Mouse (Mus musculus) ovary, postnatal 14 days (tissue): ENCODE results near the gene Plekhh1.
"Not testable (repeated sequence)": the region's sequence is repeated elsewhere in the genome, so short reads cannot be mapped to it uniquely, and the experiment has no call there.

Source experiments
- DNase-seq: peaks from one replicate; pipeline ENCODE4 v3.0.0; 2022; ENCODE audit warnings: low spot score

The Plekhh1 gene

DNA sequence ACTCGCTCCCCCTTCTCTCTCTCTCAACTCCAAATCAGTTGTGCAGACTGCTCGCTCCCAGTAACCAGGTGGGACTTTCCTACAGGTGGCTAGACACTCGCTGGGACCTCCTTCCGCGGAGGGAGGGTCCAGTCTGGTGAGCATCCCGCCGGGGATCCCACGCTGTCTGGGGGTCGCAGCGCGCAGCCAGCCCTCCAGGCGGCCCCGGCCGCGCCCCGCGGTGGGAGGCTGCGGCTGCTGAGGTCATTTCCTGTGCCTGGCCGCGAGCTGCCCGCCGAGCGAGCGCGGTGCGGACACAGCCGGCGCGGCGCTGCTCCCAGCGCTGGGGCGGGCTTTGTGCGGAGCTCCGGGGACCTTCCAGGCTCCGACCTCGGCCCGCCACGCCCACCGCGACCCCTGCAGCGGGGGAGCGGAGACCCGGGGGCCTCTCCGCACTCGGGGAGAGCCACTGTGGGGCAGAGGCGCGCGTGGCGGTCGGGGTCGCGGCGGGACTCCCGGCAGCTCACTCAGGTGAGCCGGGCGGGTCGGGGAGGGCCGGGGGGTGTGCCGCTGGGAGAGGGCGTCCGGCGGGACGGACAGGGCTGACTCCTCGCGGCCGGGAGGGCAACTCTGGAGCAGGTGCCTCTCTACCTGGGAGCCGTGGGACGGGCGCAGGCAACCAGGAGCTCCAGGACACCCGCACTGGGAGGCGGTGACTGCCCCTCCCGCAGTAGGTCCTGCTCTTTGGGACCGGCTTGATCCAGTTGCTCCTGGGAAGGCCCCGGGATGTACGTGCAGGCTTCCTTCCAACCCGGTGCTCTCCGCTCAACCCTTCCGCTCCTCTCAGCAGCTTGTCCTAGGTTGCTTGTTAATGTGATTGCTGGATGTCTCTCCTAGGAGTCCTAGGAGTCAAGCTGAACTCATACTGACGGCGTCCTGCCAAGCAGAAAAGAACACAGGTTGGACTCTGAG, at the start of gene Plekhh1:
Gene Plekhh1, plus strand, starts transcription at position 253 of the 951 bp plus-strand sequence.
- peak; percentile 46 for DNase-seq

DNA sequence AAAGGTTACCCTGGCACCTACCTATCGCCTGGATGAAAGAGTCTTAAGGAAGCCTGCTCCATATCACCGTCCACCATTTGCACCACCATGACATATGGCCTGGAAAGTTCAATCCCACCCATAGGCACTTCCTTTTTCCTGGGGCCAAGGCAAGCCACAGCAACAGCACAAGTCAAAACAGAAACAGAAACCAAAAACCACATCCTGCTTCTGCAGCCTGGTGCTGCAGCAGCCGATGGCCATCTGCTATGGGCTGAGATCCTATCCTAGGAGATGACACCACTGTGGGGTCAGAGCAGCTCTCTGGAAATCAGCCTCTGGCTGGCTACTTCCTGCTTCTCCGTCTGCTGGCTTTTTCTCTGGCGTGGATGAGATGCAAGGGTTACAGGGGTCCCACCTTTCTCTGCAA, 48.3 kb upstream of the Plekhh1 start:
- DNase-seq = no peak

DNA sequence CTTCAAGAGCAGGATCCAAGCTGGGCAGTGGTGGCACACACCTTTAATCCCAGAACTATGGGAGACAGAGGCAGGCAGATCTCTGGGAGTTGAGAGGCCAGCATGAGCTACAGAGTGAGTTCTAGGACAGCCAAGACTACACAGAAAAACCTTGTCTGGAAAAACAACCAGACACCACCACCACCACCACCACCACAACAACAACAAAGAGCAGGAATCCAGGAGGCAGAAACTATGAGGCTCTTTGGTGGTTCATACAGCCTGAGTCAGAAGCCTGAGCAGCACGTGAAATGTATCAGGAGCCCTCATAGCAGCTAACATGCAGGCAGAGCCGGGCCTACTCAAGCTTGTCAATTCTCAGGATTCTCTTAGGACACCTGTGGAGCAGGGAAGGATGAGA, 47.8 kb upstream of the Plekhh1 start:
- no peak for DNase-seq

DNA sequence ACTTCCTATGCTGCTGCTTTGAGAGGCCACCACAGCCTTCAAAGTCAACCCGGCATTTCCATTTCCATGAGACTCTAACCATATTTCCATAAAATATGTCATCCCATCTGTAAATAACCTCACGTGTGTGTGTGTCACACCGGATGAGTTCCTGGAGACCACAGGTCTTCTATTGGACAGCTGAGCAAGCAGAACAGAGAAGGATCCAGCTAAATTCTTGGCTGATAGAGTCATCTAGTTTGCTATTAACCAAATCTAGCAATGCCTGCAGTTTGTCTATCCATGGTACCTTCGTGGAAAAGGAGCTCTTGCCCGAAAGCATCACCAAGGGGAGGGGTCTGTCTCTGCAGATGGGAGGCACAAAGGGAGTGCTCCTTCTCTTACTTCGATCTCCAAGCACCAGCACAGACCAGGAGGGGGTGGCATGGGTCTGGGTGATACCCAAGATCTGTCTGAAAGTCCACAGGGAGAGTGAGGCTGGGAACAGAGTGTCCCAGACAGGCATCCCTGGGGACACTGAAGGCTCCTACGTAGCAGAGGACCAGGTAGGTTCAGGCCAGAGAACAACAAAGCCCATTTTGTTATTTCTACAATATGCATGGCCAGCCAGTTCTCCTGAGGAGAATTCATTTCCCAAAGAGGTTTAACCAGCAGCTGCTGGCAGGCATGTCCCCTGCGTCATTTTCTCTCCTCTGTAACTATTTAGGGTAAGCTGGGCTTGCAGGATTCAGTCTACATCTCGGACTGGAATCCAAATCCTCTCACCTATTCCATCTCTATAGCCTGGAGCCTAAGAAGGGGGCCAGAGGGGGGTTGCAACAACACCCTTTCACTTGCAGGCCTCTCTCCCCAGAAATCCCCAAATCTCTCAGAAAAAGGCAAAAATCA, 46.8 kb upstream of the Plekhh1 start:
- no peak for DNase-seq

DNA sequence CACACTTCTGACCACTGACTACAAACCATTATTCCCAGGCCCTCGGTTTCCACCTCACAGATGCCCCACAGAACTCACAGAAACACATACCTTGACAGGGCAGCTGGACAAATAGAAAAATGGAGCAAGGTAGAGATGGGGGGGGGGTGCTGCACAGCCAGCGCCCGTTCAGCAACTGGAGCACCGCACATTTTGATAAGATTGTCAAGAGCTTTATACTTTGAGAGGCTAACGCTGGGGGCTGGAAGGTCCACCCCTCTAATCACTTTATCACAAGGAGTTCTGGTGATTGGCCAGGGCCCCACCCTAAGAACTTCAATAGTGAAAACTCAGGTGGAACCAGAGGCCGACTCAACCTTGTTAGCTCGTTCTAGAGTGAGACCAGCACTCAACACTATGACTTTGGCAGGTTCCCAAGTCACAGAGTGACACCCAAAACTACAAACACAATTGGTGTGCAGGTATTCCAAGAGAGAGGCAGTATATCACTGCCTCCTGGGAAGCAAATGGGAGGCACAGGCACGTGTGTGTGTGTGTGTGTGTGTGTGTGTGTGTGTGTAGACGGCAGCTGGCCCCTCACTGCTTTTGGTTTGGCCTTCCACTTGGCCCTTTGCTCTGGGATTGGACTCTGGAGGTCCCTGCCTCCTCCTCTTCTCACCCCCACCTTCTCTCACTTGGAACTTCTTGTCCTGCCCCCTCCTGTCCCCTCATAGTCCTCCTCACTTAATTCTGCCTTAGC, 45.5 kb upstream of the Plekhh1 start:
- DNase-seq = no peak

DNA sequence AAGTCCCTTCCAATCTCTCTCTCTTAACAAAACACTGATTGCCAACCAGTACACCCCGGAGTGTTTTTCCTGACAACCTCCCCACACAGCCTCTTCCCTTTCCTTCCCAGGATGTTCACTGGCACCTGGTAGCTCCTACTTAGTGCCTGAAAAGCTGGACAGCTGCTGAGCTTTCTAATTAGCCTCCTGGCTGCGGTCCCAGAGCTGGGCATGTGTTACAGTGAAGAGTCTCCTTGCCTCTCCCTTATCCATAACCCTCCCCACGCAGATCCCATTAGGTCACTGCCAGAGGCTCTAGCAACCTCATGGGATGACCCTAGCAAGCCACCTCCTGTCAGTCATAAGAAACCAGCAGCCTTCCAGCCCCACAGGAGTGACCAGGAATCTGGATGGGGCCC, 44.9 kb upstream of the Plekhh1 start:
- DNase-seq = peak; percentile 39

DNA sequence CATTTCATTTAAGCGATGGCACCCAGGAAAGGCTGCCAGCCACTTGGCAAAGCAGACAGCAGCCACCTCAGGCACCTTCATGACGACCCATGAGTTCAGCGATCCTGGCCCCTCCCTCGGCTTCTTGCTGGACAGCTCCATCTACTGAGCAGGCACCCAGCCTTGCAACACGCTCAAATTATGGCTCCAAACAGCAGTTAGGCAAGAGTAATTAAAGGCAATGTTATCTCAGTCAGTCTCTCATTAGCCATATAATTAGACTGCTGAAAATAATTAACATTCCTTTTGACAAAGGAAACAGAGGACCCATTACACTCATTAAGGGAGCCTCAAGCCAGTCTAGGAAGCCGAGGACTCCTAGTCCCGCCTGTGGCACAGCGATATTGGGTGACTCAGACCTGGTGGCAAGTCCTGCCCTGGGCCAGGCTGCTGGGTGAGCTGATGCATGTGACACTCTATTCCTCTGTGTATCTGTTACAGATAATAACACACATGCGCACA, 41.3 kb upstream of the Plekhh1 start:
- no peak for DNase-seq

DNA sequence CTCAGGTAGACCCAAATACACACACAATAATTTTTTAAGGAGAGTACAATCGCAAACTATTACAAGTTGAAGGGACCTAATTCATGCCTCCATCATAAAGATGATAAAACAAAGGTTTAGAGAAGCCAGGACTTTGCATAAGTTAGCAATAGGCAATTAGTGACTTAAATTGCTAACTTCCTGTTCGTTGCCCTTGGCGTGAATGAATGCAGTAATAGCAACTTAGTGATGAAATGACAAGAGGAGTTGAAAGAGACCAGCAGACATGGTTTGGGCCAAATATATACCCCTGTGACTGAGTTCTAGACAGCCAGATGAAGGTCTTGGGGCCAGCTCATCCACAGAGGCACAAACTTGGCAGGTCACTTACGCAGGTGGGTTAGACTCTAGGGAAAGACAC, 32.7 kb upstream of the Plekhh1 start:
- DNase-seq = no peak

DNA sequence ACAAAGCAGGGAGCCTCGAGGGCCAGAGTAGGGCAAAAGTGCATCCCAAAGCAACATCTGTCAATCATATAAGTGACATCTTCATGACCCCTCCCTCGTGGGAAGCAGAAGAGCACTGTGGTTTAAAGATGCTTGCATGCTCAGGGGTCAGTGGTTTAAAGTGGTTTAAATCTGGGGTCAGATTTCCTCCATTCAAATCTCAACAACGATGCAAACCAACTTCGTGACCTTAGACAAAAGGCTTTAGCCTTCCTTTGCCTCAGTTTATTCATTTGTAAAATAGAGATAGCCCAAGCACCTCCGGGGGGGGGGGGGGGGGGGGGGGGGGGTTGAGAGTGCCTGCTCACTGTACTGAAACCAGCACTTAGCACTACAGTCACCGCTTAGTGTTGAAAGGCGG, 32.3 kb upstream of the Plekhh1 start:
- DNase-seq = no peak

DNA sequence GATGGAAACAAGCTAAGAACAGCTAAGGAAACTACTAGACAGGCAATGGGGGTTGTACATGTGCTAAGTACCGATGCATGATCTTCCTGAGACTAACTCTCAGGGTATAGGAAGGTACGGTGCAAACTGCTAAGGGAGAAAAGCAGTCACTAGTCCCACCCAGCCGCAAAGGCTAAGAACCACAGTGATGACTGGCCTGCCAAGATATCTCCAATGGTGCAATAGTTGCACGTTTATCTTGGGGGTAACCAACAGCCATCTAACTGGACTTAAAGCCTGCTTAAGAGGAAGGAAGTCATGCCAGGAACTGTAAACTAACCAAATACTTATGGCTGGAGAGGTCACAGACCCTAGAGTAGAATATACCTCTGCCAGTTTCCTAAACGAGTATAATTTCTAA, 26.6 kb upstream of the Plekhh1 start:
- DNase-seq = no peak

DNA sequence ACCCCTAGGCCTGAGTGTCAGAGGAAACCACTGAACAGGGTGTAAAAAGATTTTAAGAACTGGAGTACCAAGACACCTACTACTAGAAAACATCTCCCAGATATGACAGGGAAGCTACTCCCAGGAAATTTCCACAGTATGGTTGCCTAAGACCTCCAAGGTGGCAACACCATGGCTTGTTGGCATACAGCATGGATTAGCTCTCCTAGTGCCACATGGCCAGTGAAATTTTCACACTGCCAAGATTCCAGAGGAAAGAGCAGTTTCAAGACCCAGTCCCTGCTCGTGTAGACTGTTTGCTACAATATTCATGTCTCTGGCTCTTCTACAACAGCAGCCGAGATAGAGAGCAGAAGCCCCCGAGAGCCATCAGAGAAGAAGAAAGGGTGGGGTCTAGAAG, 26.0 kb upstream of the Plekhh1 start:
- no peak for DNase-seq

DNA sequence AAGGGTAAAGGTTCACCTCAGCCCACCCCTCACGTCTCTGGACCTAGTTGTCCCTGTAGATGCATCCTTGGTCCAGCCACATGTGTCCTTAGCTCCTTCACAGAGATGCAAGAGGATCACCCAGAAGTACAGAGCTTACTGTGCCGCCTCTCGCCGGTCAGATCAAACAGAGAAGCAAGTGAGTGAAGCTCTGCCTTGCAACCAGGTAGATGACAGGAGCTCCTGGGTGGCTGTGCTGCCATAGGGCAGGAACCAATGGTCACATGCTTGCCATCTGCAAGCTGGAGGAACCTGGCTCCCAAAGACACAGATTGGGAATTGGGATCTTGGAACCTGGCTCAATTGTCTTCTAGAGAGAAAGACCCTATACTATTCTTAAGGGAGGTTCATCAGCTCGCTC, 23.5 kb upstream of the Plekhh1 start:
- DNase-seq = no peak

DNA sequence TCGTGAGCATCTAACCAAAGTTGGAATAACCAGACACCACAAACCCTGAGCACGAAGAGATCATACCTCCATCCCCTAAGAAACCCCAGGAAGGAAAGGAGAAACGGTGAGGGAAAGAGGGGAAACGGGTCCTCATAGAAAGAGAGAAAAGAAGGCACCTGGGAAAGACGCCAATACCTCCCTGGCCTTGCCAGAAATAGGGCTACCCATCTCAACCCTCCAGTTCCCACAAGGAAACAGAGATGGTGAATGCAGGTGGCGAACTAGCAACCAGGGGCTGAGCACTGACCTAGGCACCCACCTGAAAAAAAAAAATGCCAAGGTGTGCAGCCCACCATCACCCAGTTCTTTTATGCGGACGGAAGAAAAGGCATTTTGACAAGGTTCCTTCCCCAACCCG, 22.9 kb upstream of the Plekhh1 start:
- DNase-seq = no peak

DNA sequence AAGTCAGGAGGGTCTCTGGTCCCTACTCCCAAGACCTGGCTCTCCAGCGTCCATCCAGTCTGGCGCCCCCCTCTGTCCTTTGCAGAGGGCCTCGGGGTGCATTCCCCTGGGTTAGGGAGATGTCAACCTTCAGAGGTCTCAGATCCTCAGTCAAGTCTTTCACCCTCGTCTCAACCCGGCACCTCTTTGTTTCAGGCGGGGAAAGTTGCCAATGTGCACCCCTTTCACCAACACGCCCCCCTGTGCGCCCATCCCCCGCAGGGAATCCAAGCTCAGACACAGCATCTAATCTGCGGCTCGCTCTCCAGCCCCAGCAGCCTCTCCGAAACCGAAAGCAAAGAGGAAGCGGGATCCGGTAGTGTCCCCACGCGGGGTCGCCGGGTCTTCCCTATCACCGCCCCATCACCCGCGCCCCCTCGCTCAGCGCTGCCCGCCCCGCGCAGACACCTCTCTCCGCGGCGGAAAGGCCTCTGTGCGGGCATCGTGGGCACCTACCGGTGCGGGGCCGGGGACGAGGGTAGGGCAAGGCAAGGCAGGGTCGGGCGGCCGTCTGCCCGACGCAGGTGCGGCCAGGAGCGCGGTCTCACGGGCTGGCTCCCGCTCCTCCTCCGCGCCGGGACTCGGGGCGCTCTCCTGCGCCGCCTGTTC, 22.4 kb upstream of the Plekhh1 start:
- DNase-seq = peak; percentile 31

DNA sequence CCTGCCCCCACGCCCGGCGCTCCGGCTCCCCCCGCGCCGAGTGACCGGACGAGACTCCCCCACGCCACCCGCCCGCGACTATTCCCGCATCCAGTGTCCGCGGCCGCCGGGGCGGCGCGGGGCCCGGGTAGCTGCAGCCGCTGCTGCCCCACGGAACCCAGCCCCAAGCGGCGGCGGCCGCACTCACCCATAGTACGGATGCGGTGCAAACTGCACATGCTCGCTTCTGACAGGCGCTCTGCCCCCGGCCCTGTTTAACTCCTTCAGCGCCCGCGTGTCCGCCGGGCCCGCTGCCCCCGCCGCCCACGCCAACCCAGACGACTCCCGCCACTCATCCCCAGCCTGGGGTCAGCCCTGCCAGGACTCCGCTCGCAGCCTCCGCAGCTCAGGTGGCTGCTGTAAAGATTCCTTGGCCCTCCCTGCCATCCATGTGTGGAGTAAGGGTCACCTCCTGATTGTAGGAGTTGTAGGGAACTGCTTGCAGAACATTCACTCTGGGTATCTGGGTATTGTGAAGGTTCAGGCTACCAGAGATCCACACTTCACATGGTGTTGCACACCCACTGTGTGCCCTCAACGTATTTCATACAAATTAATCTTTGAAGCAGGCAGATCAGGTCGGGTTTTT, 21.7 kb upstream of the Plekhh1 start, which contains the start of gene Tmem229b:
Gene Tmem229b, minus strand, starts transcription at position 502 of the 628 bp plus-strand sequence.
- DNase-seq = peak; percentile 31

DNA sequence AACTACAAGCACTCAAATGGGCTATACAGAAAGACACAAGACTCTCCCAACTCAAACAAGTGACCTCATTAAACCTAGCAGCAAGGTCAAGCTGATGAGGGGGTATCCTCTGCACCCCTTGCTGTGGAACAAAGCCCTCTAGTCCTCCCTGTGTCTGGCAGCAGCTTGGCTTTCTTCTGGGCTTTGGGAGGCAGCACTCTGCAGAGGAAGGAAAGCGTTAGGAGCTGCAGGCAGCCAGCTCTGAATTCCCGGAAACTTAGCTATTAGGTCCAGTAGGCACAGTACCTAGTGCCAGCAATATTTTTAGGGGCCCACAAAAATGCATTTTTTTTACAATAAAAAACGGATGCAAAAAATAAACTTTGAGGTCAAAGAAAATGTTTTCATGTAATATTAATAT, 18.4 kb upstream of the Plekhh1 start:
- no peak for DNase-seq

DNA sequence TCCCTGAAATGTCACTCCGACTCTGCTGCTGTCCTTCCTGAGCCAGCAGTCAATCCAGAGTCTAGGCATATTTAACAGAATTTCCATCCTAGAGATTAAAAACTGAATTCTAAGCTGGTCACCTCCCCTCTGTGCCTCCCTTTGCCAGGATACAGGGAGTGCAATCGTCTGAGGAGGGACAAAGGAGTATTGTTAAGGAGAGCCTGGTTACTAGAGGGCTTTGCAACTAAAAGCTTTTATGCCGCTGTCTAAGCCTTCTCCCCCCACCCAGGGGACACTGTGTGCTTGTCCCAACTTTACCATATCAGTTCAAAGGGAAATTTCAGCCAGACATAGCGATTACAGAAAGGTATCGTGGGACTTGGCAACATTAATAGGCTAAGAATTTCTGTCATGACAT, 12.9 kb upstream of the Plekhh1 start:
- DNase-seq = no peak

DNA sequence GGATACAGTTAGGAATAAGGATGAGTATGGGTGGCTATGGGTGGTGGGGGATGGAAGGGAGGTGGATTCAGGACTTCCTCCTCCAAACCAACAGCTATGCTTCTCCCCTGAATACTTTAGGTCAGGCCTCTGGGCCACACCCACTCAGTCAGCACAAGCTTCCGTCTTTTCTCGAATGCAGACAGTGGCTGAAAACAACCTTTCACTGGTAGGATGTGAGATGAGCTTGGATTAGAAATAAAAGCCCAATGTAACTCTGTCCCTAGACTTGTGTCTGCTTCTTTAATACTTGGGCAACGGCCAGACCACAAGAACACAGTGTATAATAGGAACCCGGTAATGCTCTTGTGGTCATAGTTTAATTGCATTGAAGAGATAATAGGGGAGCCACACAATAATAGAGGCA, 11.0 kb upstream of the Plekhh1 start:
- no peak for DNase-seq

DNA sequence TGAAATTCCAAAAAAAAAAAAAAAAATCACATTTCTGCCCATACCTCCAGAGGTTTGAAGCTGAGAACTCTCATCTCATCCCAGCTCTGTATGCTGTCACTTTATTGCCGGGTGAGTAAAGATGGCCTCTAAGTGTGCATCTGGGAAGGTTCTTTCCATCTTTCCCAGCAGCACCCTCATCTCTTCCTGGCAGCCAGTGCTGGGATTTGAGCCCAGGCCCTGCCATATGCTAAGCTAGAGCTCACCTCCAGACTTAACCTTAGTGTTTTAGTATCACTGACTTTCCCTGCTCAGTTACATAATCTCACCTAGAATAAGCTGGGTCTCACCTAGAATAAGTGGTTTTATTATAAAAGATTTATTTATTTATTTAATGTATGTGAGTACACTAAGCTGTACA, 7.1 kb upstream of the Plekhh1 start:
- no peak for DNase-seq

DNA sequence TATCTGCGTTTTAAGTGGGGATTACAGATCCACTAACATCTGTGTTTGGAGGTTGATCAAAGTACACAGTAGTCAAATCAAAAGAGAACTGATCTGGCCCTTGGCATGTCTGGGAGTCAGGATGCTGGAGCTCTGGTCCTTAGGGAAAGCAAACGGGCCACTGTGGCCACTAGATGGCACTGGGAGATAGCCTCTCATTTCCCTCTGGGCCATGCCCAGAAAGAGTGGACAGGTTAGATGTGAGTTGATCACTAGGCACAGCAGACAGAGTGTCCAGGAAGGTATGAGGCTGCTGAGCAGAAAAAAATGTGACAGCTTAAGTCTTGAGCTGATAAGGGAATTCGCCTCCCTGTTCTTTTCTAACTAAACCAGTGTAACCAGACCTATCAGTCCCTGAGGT, 6.1 kb upstream of the Plekhh1 start:
- DNase-seq = peak; percentile 47

DNA sequence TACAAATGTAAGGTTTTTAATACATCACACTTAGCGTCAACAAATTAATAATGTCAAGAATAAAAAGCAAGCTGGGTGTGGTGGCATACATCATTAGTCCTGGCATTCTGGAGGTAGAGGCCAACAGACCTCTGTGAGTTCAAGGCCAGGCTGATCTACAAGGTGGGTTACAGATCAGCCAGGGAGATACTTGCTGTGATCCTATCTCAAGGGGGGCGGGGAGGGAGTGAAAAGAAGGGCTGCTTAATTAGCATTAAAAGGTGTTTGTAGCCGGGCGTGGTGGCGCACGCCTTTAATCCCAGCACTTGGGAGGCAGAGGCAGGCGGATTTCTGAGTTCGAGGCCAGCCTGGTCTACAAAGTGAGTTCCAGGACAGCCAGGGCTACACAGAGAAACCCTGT, 1.4 kb upstream of the Plekhh1 start:
- not testable (repeated sequence) for DNase-seq
